Mouse (Mus musculus): ENCODE measurements around the gene Aurkb. TPM values are rescaled to one million over a fixed set of nuclear protein-coding genes. Genes with fewer than 3 reads are reported as not detected.

Gene Aurkb
- polyA plus RNA-seq, 1 experiment from 2014 or later: 175 TPM

DNA sequence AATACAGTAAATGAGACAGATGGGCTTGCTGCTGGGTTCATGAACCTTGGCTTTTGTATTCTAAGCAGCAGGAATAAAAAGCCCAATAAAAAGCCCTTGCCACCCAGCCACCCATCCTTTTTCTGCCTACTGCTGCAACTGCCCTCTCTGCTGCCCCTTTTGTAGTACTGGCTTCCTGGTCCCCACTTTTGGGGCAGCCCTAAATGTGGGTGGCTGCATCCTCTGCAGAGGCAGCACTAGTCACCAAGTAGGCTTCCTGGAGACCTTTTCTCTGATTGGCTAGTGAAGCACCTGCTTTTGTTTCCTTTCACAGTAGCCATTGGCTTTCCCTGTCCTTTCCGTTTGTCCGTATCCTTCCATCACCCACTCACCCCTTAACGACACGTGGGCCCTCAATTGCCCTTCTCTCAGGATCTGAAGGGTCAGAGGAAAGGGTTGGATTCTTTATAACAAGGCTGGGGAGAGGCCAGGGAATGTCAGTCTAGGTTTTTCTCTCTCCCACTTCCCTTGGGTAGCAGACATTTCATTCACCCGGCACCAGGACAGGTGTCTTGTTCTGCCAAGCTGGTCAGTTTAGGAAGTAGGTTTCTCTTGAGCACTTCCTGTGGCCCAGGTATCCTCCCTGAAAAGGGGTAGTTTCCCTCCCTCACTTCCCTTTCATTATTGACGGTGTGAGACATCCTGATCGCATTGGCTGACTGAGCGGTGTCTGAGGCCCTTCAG is 52.8 kb downstream of the Aurkb start:
- Histone ChIP-seq H3K4me2 (peak overlapping the region; percentile 96), H3K36me3 (peaks cover 26% of the 10 kb centered on the region), H3K9ac (peak overlapping the region; percentile 66; the same call in 1 of the 2 replicates), H3K27ac (peak overlapping the region; percentile 95), H3K27me3 (no peaks in the 10 kb centered on the region), H3K9me3 (replicated peaks) (no peaks in the 10 kb centered on the region), H3K4me1 (peaks cover 66% of the 10 kb centered on the region), H3K4me3 (replicated peaks) (peak overlapping the region; percentile 61)
- ATAC-seq (replicated peaks; ENCODE audit: low FRiP score): no peak
- 14% methylated on average over 8 of the region's 8 CpGs for WGBS

DNA sequence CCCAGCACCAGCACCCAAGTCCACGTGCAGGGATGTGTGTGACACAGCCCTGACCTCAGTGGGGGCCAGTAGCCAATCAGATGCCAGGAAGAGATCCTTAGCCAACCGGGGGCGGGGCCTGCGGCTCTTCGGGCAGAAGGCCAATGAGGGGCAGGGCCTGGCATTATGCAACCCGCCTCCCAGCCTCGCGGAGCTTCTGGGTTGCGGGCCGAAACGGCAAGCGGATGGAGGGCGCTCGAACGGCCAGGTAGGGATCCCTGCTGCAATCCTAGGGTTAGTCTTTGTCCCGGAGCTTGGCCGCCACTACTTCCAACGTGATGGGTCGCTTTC is 53.3 kb downstream of the Aurkb start:
- Histone ChIP-seq H3K4me3 (replicated peaks) (peak overlapping the region; percentile 61), H3K4me2 (peak overlapping the region; percentile 96)
- under 1% methylated on average over 18 of the region's 19 CpGs for WGBS

DNA sequence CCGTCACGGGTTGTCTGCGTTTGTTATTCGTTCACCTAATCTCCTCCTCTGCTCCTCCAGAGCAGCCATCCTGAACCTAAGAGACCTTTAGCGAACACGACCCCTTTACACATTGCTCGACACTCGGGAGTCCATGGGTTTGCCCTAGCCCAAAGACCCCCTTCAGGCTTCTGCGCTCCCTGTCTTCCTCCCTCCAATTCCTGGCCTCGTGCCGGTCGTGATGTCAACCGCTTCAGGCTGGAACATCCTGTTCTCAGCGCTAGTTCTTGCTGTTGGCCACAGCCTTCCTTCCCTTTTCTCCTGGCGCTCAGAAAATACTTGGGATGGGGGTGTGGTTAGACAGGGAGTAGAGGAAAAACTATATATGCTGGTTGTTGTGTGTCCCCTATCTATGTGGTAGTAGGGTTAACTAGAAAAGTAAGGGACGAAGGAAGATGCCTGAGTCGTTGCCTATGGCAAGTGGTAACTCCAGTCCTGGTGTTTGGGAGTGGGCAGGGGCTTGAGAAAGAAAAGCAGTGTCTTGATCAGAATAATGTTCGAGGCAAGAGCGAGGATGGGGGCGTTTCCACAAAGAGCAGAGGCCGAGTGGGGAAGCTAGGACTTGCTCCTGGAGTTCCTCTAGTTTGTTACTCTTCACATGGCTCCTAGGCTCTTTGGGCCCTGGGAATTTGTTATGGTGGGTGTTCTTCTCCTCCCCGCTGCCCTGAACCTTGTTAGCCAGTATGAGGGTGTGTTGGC is 53.9 kb downstream of the Aurkb start:
- peaks cover 61% of the 10 kb centered on the region for H3K4me1 ChIP-seq
- no peaks in the 10 kb centered on the region for H3K27me3 ChIP-seq
- H3K4me2 ChIP-seq: peak overlapping the region; percentile 96
- no peaks in the 10 kb centered on the region for H3K9me3 ChIP-seq (replicated peaks)
- ATAC-seq (replicated peaks; ENCODE audit: low FRiP score): no peak
- peak overlapping the region; percentile 61 for H3K4me3 ChIP-seq (replicated peaks)
- WGBS: under 1% methylated on average over 22 of the region's 22 CpGs
- peaks cover 38% of the 10 kb centered on the region for H3K36me3 ChIP-seq
- H3K27ac ChIP-seq: peak overlapping the region; percentile 95
- peak overlapping the region; percentile 66 for H3K9ac ChIP-seq

More for the DNA sequence above, 53.3 kb downstream of the Aurkb start:
- H3K27me3 ChIP-seq: no peaks in the 10 kb centered on the region
- peaks cover 66% of the 10 kb centered on the region for H3K4me1 ChIP-seq
- no peaks in the 10 kb centered on the region for H3K9me3 ChIP-seq (replicated peaks)
- H3K27ac ChIP-seq: peak overlapping the region; percentile 95
- peaks cover 32% of the 10 kb centered on the region for H3K36me3 ChIP-seq
- peak; percentile 15 for ATAC-seq (replicated peaks; ENCODE audit: low FRiP score)
- peak overlapping the region; percentile 66 for H3K9ac ChIP-seq

DNA sequence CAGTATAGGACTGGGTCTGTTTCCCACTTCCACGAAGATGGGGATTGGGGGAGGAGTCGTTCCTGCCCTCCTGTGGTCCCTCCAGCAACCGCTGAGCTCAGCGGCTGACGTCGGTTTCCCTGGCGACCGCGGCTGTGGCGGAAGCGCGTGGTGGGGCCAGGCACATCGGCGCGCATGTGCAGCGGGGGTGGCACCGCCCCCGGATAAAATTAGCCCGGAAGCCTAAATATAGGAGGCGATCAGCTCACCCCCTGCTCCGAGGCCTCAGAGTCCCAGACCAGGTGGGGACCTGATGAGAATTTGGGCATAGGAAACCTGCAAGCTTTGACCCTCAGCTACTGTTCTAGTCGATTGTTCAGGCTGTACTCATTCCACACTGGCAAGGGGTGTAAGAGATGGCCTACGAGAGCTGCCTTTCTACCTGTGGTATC is 54.5 kb downstream of the Aurkb start:
- Histone ChIP-seq H3K4me1 (peaks cover 58% of the 10 kb centered on the region), H3K27me3 (no peaks in the 10 kb centered on the region), H3K4me3 (replicated peaks) (peak overlapping the region; percentile 61), H3K36me3 (peaks cover 44% of the 10 kb centered on the region), H3K27ac (peak overlapping the region; percentile 95), H3K9ac (peak overlapping the region; percentile 66), H3K9me3 (replicated peaks) (no peaks in the 10 kb centered on the region), H3K4me2 (peak overlapping the region; percentile 96)
- peak; percentile 38 for ATAC-seq (replicated peaks; ENCODE audit: low FRiP score)
- WGBS: 1% methylated on average over 23 of the region's 23 CpGs

DNA sequence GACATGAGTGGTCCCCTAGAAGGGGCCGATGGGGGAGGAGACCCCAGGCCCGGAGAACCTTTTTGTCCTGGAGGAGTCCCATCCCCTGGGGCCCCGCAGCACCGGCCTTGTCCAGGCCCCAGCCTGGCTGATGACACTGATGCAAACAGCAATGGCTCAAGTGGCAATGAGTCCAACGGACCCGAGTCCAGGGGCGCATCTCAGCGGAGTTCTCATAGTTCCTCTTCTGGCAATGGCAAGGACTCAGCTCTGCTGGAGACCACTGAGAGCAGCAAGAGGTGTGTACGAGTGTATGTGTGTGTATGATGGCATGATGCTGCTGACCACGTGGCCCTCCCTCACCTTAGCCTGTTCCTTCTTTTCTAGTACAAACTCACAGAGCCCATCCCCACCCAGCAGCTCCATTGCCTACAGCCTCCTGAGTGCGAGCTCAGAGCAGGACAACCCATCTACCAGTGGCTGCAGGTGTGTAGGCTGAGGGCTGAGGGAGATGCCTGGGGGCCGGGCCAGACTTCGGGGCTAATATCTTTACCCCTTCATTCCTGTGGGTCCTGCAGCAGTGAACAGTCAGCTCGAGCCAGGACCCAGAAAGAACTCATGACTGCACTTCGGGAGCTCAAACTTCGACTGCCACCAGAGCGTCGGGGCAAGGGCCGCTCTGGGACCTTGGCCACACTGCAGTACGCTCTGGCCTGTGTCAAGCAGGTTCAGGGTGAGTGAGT is 55.4 kb downstream of the Aurkb start:
- ATAC-seq (replicated peaks; ENCODE audit: low FRiP score): no peak
- H3K27me3 ChIP-seq: no peaks in the 10 kb centered on the region
- WGBS: 91% methylated on average over 20 of the region's 20 CpGs
- H3K9ac ChIP-seq: peak overlapping the region; percentile 66; the same call in 1 of the 2 replicates
- H3K4me1 ChIP-seq: peaks cover 52% of the 10 kb centered on the region
- H3K27ac ChIP-seq: peak overlapping the region; percentile 95; the same call in 1 of the 2 replicates
- H3K4me3 ChIP-seq (replicated peaks): peak overlapping the region; percentile 61
- peak overlapping the region; percentile 96 for H3K4me2 ChIP-seq
- no peaks in the 10 kb centered on the region for H3K9me3 ChIP-seq (replicated peaks)
- peaks cover 52% of the 10 kb centered on the region for H3K36me3 ChIP-seq

Other genes starting within 250 kb of the Aurkb start
- 87.3 and 87.5 TPM in 2 replicates for gene Ndel1, start 173.8 kb upstream of the Aurkb start, polyA plus RNA-seq (2015; fragmentation: Nextera tagmentation; extraction: Ambion mirVana)
- gene Rnf222, start 157.1 kb upstream of the Aurkb start, polyA plus RNA-seq (2015; fragmentation: Nextera tagmentation; extraction: Ambion mirVana): 0.18 and 0.27 TPM in 2 replicates
- gene Rpl26, start 144.1 kb upstream of the Aurkb start, polyA plus RNA-seq (2015; fragmentation: Nextera tagmentation; extraction: Ambion mirVana): 1,042 and 1,119 TPM in 2 replicates
- gene Odf4, start 118.6 kb upstream of the Aurkb start, polyA plus RNA-seq (2015; fragmentation: Nextera tagmentation; extraction: Ambion mirVana): not detected in 2 replicates
- 15.8 and 19.6 TPM in 2 replicates for gene Arhgef15, start 88.2 kb upstream of the Aurkb start, polyA plus RNA-seq (2015; fragmentation: Nextera tagmentation; extraction: Ambion mirVana)
- 4.8 and 5.0 TPM in 2 replicates for gene Slc25a35, start 77.5 kb upstream of the Aurkb start, polyA plus RNA-seq (2015; fragmentation: Nextera tagmentation; extraction: Ambion mirVana)
- gene Rangrf, start 70.5 kb upstream of the Aurkb start, polyA plus RNA-seq (2015; fragmentation: Nextera tagmentation; extraction: Ambion mirVana): 63.4 and 67.7 TPM in 2 replicates
- 43.9 and 45.9 TPM in 2 replicates for gene Pfas, start 37.2 kb upstream of the Aurkb start, polyA plus RNA-seq (2015; fragmentation: Nextera tagmentation; extraction: Ambion mirVana)
- gene Ctc1, start 29.7 kb upstream of the Aurkb start, polyA plus RNA-seq (2015; fragmentation: Nextera tagmentation; extraction: Ambion mirVana): 50.6 and 72.7 TPM in 2 replicates
- 7.4 and 8.7 TPM in 2 replicates for gene Borcs6, start 14.1 kb downstream of the Aurkb start, polyA plus RNA-seq (2015; fragmentation: Nextera tagmentation; extraction: Ambion mirVana)
- gene Tmem107, start 25.2 kb downstream of the Aurkb start, polyA plus RNA-seq (2015; fragmentation: Nextera tagmentation; extraction: Ambion mirVana): 60.8 and 64.3 TPM in 2 replicates
- gene Vamp2, start 42.8 kb downstream of the Aurkb start, polyA plus RNA-seq (2015; fragmentation: Nextera tagmentation; extraction: Ambion mirVana): 83.5 and 101 TPM in 2 replicates
- 12.1 and 13.7 TPM in 2 replicates for gene Per1, start 49.6 kb downstream of the Aurkb start, polyA plus RNA-seq (2015; fragmentation: Nextera tagmentation; extraction: Ambion mirVana)
- 0.42 and 0.46 TPM in 2 replicates for gene Hes7, start 74.8 kb downstream of the Aurkb start, polyA plus RNA-seq (2015; fragmentation: Nextera tagmentation; extraction: Ambion mirVana)
- gene 9130213A22Rik, start 76.9 kb downstream of the Aurkb start, polyA plus RNA-seq (2015; fragmentation: Nextera tagmentation; extraction: Ambion mirVana): 0.27 and 0.51 TPM in 2 replicates
- gene Aloxe3, start 80.2 kb downstream of the Aurkb start, polyA plus RNA-seq (2015; fragmentation: Nextera tagmentation; extraction: Ambion mirVana): 0.60 and 1.3 TPM in 2 replicates
- gene Alox12b, start 111.3 kb downstream of the Aurkb start, polyA plus RNA-seq (2015; fragmentation: Nextera tagmentation; extraction: Ambion mirVana): 0.08 and 0.42 TPM in 2 replicates
- gene Alox8, start 152.2 kb downstream of the Aurkb start, polyA plus RNA-seq (2015; fragmentation: Nextera tagmentation; extraction: Ambion mirVana): 0.33 and 0.47 TPM in 2 replicates
- 0.09 and 0.17 TPM in 2 replicates for gene Gucy2e, start 191.4 kb downstream of the Aurkb start, polyA plus RNA-seq (2015; fragmentation: Nextera tagmentation; extraction: Ambion mirVana)